Mouse (Mus musculus) layer of hippocampus, adult 2 months (tissue): Measurements from ENCODE around the gene Ifitm6. TPM values are rescaled to one million over a fixed set of nuclear protein-coding genes. Genes with fewer than 3 reads are reported as not detected.
A peak's percentile ranks its signal among the peaks of the same experiment; 100 is the strongest.

ENCODE experiments used
- DNase-seq, 2 experiments: peaks; one replicate each; pipeline ENCODE4 v3.0.0; 2022; ENCODE audit warnings: low spot score in 2 of 2
- H3K27ac ChIP-seq: fragments of 200-600 bp; 2 replicates; pipeline ENCODE4 v1.8.1; 2022
- H3K4me3 ChIP-seq: fragments of 200-600 bp; 2 replicates; pipeline ENCODE4 v1.8.1; 2022; ENCODE audit warnings: mild to moderate bottlenecking
- CTCF ChIP-seq: fragments of 200-600 bp; conservative IDR thresholded peaks from 2 replicates; pipeline ENCODE4 v1.8.1; 2022; ENCODE audit warnings: antibody characterized with exemption, mild to moderate bottlenecking, moderate library complexity
- total RNA-seq, 2 experiments: library from RNA; stranded (reverse); gene quantifications; 2 replicates each; pipeline ENCODE4 v1.2.3; 2021

Ifitm6 gene
- total RNA-seq, 2 experiments from 2014 or later: not detected

DNA sequence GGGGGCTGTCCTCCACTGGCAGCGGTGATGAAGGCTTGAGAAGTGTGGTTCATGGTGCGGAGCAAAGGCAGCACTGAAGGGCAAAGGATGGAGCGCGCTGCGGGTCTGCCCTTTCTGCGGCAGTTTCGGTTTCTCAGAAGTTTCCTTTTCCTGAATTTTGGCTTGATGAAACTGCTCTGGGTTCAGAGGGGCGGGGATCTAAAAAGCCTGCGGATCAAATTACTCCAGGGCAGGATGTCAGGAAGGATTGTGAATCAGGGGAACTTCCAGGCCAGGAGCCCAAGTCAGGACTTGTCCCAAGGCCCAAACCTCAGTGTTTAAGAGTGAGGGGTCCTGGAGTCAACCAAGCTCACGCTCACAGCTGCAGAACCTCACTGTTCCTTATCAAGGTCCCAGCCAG, 7.1 kb downstream of the Ifitm6 start, which contains the start of gene Ifitm3:
TSS of gene Ifitm3 (minus strand) at position 178 of the 400 bp plus-strand sequence.
- H3K4me3 ChIP-seq: peak within 1 kb of the TSS; percentile 42; the same call in 1 of the 2 replicates
- no peak for TF ChIP-seq CTCF
- peak within 1 kb of the TSS; percentile 59 for H3K27ac ChIP-seq
- DNase-seq: no peak

DNA sequence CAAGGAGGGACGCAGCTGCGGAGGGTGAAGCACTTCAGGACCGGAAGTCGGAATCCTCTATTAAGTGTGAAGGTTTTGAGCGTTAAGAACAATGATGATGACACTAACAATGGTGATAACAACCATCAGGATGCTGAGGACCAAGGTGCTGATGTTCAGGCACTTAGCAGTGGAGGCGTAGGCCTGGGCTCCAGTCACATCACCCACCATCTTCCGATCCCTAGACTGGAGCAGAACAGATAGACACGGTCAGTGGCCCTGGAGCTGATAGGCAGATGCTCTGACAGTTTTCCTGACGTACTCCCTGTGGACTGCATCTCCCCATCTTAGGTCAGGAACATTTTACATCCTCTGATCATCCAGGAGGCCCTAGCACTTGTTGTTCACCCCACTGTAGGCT, 8.1 kb downstream of the Ifitm6 start:
- H3K27ac ChIP-seq: no peak overlapping the region
- no peak for TF ChIP-seq CTCF
- DNase-seq: no peak
- H3K4me3 ChIP-seq: no peak overlapping the region

DNA sequence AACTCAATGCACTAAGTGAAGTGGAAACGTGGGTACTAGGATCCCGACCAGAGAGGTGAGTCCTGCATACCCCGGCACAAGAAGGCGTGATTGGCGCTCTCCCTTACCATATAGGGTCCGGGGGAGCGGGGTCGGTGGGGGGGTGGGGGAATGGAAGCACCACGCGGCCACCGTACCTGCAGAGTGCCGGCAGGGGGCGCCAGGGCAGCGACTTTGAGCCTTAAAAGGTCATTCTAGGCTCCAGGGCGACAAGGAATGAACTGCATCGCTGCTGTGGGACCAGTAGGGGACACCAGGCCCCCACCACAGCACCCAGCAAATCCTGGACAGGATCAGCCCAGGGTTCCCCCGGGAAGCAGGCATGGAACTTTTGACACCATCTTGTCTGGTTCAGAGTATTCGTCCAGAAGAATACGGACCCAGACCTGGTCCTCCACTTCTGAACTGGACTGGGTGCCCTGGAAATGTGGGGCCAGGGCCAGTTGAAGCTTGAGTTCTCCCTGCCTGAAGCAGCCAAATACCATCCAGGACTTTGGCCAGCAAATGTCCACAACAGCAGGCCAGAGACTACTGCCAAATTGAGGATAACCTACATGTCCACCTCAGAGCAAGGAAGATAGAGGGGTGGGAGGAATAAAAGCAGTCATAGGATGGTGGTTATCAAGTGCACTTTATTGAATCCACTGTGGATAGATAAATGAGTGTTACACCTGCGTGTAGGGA, 8.6 kb downstream of the Ifitm6 start:
- DNase-seq: peak; percentile 34 to 52
- TF ChIP-seq CTCF: peak; percentile 97
- Histone ChIP-seq H3K4me3 (no peak overlapping the region), H3K27ac (no peak overlapping the region)

DNA sequence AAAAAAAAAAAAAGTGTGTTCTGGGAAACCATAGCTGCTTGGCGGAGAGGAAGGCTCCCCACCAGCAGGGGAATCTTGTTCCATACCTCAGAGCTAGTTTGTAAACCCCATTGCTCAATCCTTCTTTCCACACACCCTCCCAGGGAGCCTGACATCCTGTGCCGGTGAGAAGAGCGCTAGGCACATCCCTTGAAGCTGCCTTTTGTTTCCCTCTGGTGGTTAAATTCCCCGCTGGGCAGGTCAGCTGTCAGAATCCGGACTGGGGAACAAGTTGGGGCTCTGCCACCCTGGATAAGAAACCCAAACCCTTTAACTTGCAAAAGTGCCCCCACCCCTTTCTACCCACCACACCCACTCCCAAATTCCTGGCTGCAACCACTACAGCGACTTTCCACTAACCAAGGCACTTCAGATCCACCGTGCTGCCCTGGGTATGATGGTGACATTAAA, 9.4 kb downstream of the Ifitm6 start:
- Histone ChIP-seq H3K27ac (no peak overlapping the region), H3K4me3 (no peak overlapping the region)
- DNase-seq: no peak
- TF ChIP-seq CTCF: 0 out of 2 replicates have a peak, but pooled peaks have one; percentile 16

DNA sequence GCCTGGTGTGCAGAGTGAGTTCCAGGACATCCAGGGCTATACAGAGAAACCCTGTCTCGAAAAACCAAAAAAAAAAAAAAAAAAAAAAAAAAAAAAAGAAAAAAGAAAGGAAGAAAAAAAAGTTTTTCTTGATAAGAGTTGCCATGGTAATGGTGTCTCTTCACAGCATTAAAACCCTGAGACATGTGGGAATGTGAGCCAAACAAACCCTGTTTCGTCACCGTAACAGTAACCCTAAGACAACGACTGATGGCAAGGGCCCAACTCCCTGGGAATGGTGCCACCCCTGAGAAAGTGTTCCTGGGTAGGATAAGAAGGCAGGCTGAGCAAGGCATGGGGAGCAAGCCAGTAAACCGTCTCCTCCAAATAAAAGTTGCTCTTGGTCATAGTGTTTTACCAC, 10.8 kb downstream of the Ifitm6 start:
- Histone ChIP-seq H3K27ac (no peak overlapping the region), H3K4me3 (no peak overlapping the region)
- DNase-seq: peak in 1 of 2 experiments; percentile 42
- TF ChIP-seq CTCF: no peak

DNA sequence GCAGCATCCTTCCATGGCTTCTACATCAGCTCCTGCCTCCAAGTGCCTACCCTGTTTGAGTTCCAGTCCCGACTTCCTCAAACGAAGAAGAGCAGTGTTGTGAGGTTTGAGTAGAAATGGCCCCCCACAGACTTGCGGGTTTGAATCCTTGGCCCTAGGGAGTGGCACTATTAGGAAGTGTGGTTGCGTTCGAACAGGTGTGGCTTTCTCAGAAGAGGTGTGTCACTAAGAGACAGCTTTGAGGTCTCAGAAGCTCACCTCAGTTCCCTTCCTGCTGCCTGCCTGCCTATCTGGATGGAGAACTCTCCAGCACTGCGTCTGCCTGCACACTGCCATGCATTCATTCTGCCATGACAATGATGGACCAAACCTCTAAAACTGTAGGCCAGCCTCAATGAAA, 11.3 kb downstream of the Ifitm6 start:
- no peak for DNase-seq

DNA sequence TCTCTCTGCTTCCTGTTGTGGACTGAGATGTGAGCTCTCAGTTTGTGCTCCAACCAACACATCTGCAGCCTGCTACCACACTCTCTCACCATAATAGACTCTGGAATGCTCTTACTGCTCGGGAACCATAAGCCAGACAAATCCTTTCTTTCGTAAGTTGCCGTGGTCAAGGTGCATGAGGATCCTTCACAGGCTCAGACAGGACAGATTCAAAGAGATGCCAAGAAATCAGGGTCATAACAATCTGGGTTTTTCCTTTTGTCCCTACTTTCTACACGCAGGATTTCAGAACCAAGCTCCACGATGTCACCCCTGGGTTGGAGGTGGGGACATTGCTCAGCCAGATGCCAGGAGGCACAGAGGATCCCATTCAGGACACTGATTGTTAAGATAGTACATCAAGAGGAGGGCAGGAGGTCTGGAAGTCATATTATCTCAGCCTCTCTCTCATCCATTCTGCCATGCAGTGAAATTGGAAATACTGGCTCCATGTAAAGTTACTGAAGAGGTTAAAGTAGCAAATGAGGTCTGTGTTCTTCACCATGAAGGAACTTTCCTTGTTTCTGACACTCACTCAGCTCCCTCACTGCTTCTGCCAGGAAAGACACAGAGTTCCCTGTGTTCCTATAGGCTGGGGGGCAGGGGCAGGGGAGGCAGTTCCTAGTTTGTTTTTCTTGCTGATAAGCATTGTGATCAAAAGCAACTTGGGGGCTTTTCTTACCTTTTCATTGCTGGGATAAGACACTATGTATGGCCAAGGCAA, 14.3 kb downstream of the Ifitm6 start:
- DNase-seq: no peak
- no peak overlapping the region for H3K27ac ChIP-seq
- no peak overlapping the region for H3K4me3 ChIP-seq
- TF ChIP-seq CTCF: no peak

More for the DNA sequence above, 11.3 kb downstream of the Ifitm6 start:
- H3K27ac ChIP-seq: no peak overlapping the region
- no peak overlapping the region for H3K4me3 ChIP-seq
- TF ChIP-seq CTCF: no peak

DNA sequence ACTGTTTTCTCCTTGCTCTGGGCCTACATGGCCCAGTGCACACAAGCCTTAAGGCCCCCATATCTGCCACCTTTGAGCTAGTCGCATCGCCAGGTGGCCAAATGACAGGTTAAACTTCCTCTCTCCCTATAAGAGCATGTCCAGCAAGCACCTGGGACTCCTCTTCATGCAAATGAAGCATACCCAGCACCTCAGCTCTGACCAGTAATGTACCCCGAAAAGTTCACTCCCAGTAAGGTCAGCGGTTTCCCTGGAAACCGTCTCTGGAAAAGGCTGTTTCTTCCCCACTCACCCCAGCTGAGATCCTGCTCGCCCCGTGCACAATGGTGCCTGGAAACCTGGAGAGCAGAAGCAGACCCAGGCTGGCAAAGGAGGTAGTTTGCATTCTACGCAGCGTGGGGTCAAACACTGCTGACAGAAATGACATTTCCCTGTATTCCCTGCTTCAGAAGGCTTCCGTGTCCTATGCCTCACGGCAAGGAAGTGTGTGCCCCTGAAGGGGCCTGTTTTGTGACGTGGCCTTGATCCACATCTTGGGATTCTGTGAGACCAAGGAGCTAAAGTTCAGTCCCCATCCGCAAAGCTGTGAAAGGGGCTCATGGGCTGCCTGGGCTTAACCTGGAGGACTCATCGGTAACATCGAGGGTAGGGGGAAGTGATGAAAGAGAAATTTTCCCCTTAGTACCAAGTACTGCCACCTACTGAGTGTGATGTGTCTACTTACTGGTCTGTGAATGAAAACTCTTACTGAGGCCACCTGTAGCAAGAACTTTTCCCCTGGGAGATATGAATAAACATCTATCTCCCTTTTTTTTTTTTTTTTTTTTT, 16.6 kb downstream of the Ifitm6 start:
- H3K27ac ChIP-seq: no peak overlapping the region
- no peak overlapping the region for H3K4me3 ChIP-seq
- no peak for DNase-seq
- no peak for TF ChIP-seq CTCF

DNA sequence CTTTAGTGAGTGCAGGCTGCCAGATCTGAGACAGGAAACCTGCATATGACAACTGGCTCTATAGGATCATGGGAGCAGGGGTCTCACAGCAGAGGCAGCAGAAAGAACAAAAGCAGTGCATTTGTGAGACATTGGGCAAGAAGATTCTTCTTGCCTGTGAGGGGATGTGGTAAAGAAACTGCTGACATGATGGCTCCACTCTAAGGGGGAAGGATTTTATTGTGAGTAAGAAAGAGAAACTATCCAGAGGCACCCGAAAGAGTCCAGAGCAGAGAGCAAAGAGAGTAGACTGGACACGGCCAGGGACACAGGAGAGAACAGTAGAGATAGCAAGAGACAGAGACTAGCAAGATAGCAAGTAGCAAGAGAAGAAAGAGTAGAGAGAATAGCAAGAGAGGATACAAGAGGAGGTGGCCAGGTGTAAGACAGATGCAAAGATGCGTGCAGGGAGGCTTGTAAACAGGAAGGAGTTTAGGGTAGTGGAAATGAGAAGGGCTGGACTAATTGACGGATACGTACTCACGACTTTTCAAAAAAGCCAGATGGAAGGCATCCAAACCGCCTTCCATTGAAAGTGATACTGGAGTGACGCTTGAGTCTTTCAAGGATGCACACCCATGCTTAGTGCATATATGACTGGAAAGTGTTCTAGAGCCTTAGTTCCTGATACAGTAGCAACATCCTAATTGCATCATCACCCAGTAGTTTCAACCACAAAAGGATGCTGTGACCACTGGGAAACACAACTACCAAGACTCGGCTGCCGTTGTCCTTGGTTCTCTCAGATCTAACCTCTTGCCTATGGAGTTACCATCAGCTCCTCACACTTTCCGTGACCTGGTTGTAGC, 18.6 kb downstream of the Ifitm6 start:
- Histone ChIP-seq H3K27ac (no peak overlapping the region), H3K4me3 (no peak overlapping the region)
- TF ChIP-seq CTCF: no peak
- no peak for DNase-seq

DNA sequence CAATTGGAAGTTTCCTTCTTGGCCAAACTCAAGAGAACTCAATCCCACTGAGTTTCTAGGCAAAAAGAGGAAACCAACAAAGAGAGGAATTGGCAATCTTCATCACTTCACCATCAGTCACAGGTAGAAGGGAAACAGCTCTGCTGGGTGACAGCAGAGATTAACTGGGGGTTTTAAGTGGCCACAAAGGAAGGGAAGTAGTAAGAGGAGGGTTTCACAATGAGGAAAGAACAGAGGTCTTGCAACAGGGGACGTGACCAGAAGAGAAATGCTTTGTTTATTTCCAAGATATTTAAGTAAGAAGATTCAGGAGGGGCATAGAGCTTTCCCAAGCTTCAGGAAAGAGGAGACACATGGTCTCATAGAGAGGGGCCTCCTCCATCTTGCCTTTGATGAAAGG, 19.9 kb downstream of the Ifitm6 start:
- no peak overlapping the region for H3K4me3 ChIP-seq
- no peak for DNase-seq
- no peak overlapping the region for H3K27ac ChIP-seq
- no peak for TF ChIP-seq CTCF

DNA sequence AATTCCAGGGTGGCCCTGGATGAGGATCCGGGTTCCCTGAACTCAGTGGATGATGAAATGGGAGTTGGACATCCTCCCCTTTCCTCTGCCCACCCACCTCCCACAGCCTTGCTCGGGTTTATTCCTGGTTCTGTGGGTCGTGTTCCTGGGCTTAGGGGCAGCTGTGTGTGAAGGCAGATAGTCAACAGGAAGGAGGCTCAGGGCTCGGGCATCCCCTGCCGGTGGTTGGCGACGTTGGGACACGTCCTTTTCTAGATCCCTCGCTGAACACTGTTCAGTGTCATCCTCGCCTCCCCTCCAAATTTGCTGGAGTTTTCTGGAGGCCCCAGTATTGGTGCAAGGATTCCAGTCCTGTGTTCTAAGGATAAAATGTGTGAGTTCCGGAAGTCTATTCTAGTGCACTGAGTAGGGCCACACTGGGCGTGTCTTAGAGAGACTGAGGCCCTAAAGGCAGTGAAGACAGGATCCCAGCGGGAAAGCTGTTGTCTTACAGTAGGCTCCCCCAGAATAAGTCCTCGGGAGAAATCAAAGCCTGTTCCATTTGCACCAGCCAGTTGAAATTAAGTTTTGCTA, 26.5 kb downstream of the Ifitm6 start:
- TF ChIP-seq CTCF: no peak
- no peak overlapping the region for H3K27ac ChIP-seq
- no peak overlapping the region for H3K4me3 ChIP-seq
- no peak for DNase-seq

DNA sequence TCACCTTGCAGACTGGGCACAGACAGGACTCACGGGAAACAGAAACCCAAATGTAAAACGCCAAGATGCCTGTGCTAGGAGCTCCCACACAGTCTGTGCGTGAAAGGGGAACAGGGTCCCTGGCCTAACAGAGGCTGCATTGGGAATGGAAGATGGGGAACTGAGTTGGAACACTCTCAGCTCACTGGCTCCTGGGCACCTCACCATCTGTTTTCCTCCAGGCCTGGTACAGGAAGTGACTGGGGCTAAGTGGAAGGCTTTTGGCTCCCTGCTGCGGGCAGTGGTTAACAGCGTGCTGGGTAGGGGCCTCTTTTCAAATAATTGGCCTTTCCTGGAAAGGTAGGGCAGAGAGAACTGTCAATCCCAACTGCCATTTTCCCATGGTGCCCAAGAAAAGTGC, 27.1 kb downstream of the Ifitm6 start:
- no peak for TF ChIP-seq CTCF
- Histone ChIP-seq H3K4me3 (no peak overlapping the region), H3K27ac (no peak overlapping the region)
- DNase-seq: no peak
